Mouse (Mus musculus): Measurements from ENCODE around the gene Mycbp. TPM values are rescaled to one million over a fixed set of nuclear protein-coding genes. Genes with fewer than 3 reads are reported as not detected.

Mycbp gene
- total RNA-seq (2015) (24.5 and 29.8 TPM in 2 replicates), total RNA-seq (2017) (12.5 and 17.8 TPM in 2 replicates)

GRCm38 (mm10) chr4:123904333-123905125 lies at the start of gene Mycbp:
Mycbp (plus strand) TSS chr4:123904832.
- ATAC-seq (ENCODE audit: poor library complexity, severe bottlenecking), result peak; percentile 99

- no peak for ATAC-seq (ENCODE audit: poor library complexity, severe bottlenecking)
These were observed 47.7 kb upstream of the Mycbp start for GRCm38 (mm10) chr4:123856888-123857287.

DNA sequence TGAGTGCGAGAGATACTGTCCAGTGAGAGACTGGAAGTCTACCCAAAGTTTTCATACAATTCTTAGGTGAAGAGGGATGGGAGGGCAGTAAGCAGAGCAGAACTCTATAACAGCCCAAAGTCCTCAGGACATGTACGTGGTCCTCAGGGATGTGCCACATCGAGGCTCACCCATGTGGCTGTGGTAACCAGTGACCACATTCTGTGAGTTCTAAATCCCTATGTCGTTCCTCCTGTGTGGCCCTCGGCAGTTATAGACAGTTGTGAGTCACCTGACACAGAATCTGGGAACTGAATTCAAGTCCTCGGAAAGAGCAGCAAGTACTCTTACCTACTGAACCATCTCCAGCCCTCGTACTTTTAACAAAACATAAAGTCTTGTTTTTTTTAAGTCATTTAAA lies 46.5 kb upstream of the Mycbp start:
- no peak for ATAC-seq (ENCODE audit: poor library complexity, severe bottlenecking)

DNA sequence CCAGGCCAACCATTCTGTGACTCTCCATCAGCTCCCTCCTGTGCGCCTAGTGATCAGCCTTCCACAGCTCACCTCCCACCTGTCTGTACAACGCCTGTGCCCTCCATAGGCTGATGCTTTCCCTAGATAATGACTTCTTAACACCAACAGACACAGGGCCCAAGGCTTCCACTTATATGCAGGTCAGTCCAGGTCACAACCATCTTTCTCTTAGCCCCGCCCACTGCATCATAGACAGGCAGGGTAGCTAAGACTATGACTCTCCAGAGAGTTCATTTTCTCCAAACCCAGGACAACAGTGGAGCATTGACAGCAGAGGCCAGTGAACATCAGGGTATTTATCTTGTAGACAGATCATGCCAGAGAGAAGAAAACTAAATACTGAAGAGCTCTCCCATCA lies 45.3 kb upstream of the Mycbp start, which contains the start of gene 4933427I04Rik:
Gene 4933427I04Rik, plus strand, starts transcription at position 301 of the 400 bp plus-strand sequence.
- ATAC-seq (ENCODE audit: poor library complexity, severe bottlenecking), result no peak

DNA sequence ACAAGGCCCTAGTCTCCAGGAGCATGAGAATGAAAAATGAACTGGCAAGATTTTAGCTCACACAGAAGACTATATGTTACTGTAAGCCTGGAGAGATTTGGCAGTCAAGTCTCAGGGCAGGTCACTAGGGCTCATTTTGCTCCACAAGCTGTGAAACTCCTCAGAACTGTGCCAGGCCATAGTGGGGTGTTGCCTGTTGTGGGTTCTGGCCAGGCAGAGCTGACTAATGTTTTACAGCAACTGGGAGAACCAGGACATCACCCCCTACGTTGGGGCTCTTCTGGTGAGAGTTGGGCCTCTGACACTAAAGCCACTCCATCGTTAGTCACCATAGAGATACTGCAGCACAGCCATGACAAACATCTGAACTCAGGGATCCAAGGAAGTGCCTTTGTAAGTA lies 44.8 kb upstream of the Mycbp start:
- no peak for ATAC-seq (ENCODE audit: poor library complexity, severe bottlenecking)

DNA sequence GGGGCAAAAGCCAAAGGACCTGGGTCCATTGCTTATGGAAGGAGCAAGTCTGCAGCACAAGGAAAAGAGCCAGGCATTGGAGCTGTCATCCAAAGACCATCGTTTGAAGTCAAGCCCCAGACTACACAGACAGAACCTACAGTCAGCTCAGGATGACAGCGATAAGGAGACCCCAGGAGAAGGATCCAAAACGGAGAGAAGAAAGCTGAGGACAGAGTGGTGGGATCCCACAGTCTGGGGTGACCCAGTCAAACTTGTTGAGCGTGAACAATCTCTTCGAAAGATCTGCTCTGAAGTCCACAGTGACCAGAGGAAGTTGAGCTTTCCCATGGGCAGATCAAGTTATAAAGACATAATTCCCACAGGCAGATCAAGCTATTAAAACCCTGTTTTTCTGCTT lies 44.0 kb upstream of the Mycbp start:
- ATAC-seq (ENCODE audit: poor library complexity, severe bottlenecking), result no peak

DNA sequence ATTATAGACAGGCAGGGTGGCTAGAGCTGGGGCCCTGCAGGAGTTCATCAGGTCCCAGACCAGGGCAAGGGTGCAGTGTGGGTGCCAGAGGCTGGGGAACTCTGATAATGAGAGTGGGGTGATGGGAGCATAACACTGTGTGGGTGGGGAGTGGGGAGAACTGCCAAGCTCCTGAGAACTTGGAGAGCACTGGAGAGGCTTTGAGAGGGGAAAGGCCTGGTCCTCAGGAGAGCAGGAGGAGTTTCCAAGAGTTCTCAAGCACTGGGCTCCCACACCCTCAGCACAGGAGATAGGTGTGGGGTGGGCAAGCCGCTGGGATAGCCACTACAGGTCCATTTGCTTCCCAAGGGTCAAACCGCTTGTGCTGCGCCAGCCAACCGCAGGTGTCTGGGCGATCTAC lies 10.9 kb upstream of the Mycbp start:
- ATAC-seq (ENCODE audit: poor library complexity, severe bottlenecking), result no peak

DNA sequence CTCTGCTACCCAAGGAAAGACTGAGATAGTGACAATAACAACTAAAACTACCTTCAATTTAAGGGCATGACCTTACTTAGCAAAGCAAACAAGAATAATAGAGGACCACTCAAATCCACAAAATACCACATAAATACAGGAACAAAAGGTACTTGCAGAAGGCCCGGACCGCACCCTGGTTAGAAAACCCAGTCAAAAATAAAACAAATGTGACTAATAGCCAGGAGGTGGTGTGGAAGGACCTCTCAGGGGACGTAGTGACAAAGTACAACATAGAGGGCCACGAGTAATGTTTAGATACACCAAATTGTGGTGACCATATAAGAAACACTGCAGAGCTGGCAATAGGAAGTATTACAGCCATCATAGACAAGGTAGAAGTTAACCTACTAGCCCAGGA lies 10.3 kb upstream of the Mycbp start:
- ATAC-seq (ENCODE audit: poor library complexity, severe bottlenecking), result no peak

DNA sequence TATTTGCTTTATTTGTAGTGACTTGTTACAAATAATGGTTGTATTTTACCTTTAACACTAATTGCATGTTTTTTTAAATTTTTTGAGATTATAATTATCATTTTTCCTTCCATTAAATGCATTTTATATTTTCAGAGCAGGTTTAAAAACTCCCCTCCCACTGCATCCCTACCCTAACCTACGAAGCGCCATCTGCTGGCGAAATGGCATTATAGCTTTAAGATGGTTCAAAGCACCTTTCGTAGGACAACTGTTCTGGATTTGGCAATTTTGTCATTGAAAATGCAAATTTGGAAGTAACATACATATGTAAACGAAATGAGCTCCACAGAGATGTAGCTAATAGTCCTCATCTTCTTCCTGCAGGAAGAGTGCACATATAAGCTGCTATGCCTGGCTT lies 5.9 kb upstream of the Mycbp start:
- ATAC-seq (ENCODE audit: poor library complexity, severe bottlenecking), result peak; percentile 62; the same call in 1 of the 2 replicates

- ATAC-seq (ENCODE audit: poor library complexity, severe bottlenecking), result no peak
These were observed 1.2 kb upstream of the Mycbp start for GRCm38 (mm10) chr4:123903432-123903831.

DNA sequence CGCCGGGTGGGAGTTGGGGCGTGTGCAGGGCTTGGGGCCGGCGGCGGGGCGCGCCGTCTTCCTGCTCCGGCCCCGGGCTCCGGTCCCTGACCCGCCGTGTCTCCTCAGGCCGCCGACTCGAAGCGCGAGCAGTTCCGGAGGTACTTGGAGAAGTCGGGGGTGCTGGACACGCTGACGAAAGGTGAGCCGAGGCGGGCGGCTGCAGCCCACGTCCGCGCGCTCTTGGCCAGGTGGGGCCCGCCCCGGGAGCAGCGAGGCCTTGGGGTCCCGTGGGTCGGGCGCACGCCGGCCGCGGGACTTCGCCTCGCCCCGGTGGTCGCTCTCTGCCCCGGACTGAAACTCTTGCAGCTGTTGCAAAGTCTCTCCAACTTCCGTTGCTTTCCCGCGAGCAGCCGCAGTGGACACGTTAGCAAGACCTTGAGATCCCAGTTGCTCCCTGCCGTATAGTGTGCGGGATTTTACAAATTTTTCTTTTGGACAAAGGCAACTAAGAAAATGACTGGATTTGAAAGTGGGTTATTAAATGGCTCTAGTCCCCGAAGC lies 565 bp downstream of the Mycbp start:
- peak; percentile 0; the same call in 1 of the 2 replicates for ATAC-seq (ENCODE audit: poor library complexity, severe bottlenecking)

DNA sequence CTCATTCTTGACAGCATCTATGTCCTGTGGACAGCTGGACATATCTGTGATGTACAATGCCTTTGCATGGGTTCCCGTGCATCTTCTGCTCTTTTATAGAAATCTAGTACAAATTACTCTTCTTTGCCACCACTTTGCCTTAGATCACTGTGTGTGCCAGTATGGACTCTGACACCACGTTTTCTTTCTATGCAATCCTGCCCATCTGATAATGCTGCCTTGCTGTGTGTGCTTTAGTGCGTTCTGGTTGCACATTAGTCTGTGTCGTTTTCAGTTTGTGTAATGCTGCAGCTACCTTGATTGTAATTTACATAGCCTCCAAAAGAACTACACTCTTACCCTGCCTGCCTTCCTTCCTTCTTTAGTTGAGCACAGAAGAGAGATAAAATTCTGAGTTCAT lies 6.9 kb downstream of the Mycbp start:
- no peak for ATAC-seq (ENCODE audit: poor library complexity, severe bottlenecking)

DNA sequence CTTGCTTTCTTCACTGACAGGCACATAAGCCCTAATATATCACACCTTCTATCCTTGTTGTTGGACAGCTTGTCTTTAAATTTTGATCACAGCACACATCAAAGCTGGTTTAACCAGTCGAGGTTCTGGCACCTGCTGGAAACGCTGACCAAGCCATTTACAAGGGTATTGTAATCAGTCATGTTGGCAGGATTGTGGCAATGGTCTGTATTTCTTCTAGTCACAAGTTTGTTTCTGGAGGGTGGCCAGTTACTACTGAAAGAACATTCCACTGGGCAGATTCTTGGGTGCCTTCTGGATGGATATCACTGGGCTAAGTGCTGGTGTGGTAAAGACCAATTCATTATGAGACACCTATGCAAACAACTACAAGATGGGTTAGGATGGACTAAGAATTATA lies 7.8 kb downstream of the Mycbp start:
- ATAC-seq (ENCODE audit: poor library complexity, severe bottlenecking), result no peak

GRCm38 (mm10) chr4:123916748-123917547 lies 12.3 kb downstream of the Mycbp start, which contains the start of gene Rragc:
Rragc (plus strand) TSS chr4:123917446.
- peak; percentile 95 for ATAC-seq (ENCODE audit: poor library complexity, severe bottlenecking)

DNA sequence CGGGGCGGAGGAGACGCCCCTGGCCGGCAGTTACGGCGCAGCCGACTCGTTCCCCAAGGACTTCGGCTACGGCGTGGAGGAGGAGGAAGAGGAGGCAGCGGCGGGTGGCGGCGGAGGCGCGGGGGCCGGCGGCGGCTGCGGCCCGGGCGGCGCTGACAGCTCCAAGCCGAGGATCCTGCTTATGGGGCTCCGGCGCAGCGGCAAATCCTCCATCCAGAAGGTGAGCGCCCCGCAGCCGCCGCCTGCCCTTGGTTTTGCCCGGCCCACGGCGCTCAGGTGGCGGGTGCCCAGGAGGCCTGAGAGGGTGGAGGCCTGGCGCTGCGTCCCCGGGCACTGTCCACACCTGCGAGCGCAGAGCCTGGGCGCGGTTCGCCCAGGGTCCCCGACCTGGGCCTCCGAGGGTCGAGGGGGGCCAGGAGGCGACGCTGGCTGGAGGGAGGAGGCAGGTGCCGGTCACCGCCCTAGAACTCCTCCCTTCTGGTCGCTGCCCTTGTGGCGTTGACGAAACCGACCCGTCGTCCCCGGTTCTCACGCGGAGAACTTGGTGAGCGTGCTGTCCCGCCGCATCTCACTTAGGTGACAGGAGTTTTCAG lies 13.0 kb downstream of the Mycbp start, which contains the start of gene 4930535I16Rik:
Gene 4930535I16Rik, minus strand, starts transcription at position 475 of the 593 bp plus-strand sequence.
- ATAC-seq (ENCODE audit: poor library complexity, severe bottlenecking), result peak; percentile 25

- no peak for ATAC-seq (ENCODE audit: poor library complexity, severe bottlenecking)
These were observed 14.2 kb downstream of the Mycbp start for GRCm38 (mm10) chr4:123918851-123919250.

- ATAC-seq (ENCODE audit: poor library complexity, severe bottlenecking), result no peak
These were observed 16.5 kb downstream of the Mycbp start for GRCm38 (mm10) chr4:123921055-123921565.

DNA sequence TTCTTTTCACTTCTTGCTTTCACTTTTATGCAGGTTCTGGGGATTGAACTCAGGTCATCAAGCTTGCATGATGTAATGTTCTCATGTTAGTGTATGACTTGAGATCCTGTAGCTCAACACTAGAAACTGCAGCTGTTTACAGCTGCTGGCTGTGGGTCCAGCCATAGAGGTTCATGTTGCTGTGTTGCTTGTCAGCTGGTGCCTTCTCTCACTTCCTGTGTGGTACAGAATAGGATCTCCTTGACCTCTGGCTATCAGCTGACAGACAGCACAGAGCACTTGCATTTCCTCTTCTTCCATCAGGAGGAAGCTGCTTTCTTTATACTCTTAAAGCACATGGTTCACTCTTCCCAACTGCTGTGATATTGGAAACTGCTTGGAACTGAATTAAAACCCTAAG lies 23.3 kb downstream of the Mycbp start:
- peak; percentile 98 for ATAC-seq (ENCODE audit: poor library complexity, severe bottlenecking)

DNA sequence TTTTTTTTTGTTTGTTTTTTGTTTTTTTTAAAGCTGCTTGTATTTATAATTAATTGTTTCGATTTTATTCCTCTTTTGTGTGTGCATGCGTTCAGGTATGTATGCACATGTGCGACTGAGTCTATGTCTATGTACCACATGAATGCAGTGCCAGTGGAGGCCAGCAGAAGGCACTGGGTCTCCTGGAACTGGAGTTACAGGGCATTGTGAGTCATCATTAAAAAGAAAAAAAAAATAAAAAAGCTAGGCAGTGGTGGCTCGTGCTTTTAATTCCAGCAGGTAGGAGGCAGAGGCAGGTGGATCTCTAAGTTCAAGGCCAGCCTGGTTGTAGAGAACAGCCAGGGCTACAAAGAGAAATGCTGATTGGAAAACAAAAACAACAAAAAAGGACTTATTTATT lies 25.4 kb downstream of the Mycbp start:
- ATAC-seq (ENCODE audit: poor library complexity, severe bottlenecking), result no peak

DNA sequence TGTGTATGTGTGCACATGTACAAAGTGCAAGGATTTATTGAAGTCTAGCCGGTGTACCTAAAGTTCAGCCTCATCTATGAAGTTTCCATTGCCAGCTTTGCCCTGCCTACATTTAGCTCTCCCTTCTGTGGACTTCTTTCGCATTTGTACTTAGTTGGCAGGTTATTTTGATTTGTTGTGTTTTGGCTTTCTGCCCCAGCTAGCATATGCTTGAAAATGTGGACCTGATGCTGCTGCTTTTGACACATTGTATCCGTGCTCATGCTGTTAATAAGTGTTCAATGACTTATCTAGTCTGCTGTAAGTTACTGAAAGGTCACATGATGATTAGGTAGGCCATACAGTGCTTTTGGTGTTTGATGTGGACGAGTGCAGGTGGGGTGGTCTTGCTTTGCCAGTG lies 29.7 kb downstream of the Mycbp start:
- no peak for ATAC-seq (ENCODE audit: poor library complexity, severe bottlenecking)

DNA sequence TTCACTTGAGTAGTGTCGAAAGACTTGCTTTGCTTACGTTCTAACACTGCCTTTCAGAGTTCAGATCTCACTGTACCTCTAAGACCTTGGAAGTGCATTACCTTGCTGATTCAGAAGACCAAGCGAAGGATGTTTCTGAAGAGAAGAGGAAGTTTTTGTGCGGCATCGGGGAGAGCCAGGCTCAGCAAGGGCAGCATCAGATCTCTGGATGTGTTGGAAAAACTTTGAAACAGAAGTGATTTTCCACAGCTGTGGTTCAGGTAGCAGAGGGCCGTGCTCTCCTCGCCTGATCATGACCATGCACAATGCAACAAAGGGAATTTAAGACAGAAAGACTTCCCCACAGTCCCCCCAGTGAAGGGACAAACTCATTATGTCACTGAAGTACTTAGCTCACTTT lies 31.4 kb downstream of the Mycbp start:
- no peak for ATAC-seq (ENCODE audit: poor library complexity, severe bottlenecking)

All from megakaryocyte, adult 5-6 weeks (primary cell).